Mouse (Mus musculus): ENCODE measurements around the gene Ece2. TPM values are rescaled to one million over a fixed set of nuclear protein-coding genes. Genes with fewer than 3 reads are reported as not detected.
A peak's percentile ranks its signal among the peaks of the same experiment; 100 is the strongest.

Ece2 gene
- polyA plus RNA-seq, 1 experiment from 2014 or later: 0.87 TPM

- peak within 1 kb of the TSS; percentile 99 for H3K4me2 ChIP-seq (ENCODE audit: low read depth, low read length)
- H3K4me3 ChIP-seq (ENCODE audit: low read length): peak within 1 kb of the TSS; percentile 71
- H3K9ac ChIP-seq (ENCODE audit: low read length): peak within 1 kb of the TSS; percentile 83
- H3K36me3 ChIP-seq (ENCODE audit: control insufficient read depth, insufficient read depth): peaks cover 31% of the 10 kb centered on the region
- H3K27me3 ChIP-seq (ENCODE audit: control insufficient read depth, insufficient read depth, low read length): no peaks in the 10 kb centered on the region
- 1% methylated on average over 37 of the region's 37 CpGs for WGBS
- peak; percentile 96 for ATAC-seq (replicated peaks; ENCODE audit: extremely low read depth, insufficient read depth, low FRiP score)
- no peaks in the 10 kb centered on the region for H3K9me3 ChIP-seq (replicated peaks; ENCODE audit: control insufficient read depth, low read length)
- peaks cover 22% of the 10 kb centered on the region for H3K4me1 ChIP-seq (ENCODE audit: control insufficient read depth, insufficient read depth, low read length)
- peak within 1 kb of the TSS; percentile 81 for H3K27ac ChIP-seq (ENCODE audit: low read length)
Observed at GRCm38 (mm10) chr16:20693111-20693701, 63.6 kb downstream of the Ece2 start, which contains the start of gene Fam131a. Gene Fam131a (plus strand): TSS chr16:20693241.

GRCm38 (mm10) chr16:20694781-20695180 lies 65.2 kb downstream of the Ece2 start:
- Histone ChIP-seq H3K9ac (ENCODE audit: low read length) (no peak overlapping the region), H3K36me3 (ENCODE audit: control insufficient read depth, insufficient read depth) (peaks cover 15% of the 10 kb centered on the region; the same call in 1 of the 2 replicates), H3K27me3 (ENCODE audit: control insufficient read depth, insufficient read depth, low read length) (no peaks in the 10 kb centered on the region), H3K4me3 (ENCODE audit: low read length) (peak overlapping the region; percentile 49), H3K4me2 (ENCODE audit: low read depth, low read length) (peak overlapping the region; percentile 67), H3K4me1 (ENCODE audit: control insufficient read depth, insufficient read depth, low read length) (peaks cover 22% of the 10 kb centered on the region), H3K27ac (ENCODE audit: low read length) (peak overlapping the region; percentile 56), H3K9me3 (replicated peaks; ENCODE audit: control insufficient read depth, low read length) (no peaks in the 10 kb centered on the region)
- 59% methylated on average over 8 of the region's 8 CpGs for WGBS
- ATAC-seq (replicated peaks; ENCODE audit: extremely low read depth, insufficient read depth, low FRiP score): no peak

- Histone ChIP-seq H3K27me3 (ENCODE audit: control insufficient read depth, insufficient read depth, low read length) (no peaks in the 10 kb centered on the region), H3K4me1 (ENCODE audit: control insufficient read depth, insufficient read depth, low read length) (peaks cover 22% of the 10 kb centered on the region), H3K4me3 (ENCODE audit: low read length) (peak overlapping the region; percentile 49), H3K4me2 (ENCODE audit: low read depth, low read length) (peak overlapping the region; percentile 67), H3K36me3 (ENCODE audit: control insufficient read depth, insufficient read depth) (peaks cover 5% of the 10 kb centered on the region; the same call in 1 of the 2 replicates), H3K9me3 (replicated peaks; ENCODE audit: control insufficient read depth, low read length) (no peaks in the 10 kb centered on the region), H3K9ac (ENCODE audit: low read length) (peak overlapping the region; percentile 59), H3K27ac (ENCODE audit: low read length) (peak overlapping the region; percentile 56)
- WGBS: 3% methylated on average over 46 of the region's 46 CpGs
- ATAC-seq (replicated peaks; ENCODE audit: extremely low read depth, insufficient read depth, low FRiP score): peak; percentile 43
Observed at GRCm38 (mm10) chr16:20695622-20696323, 66.1 kb downstream of the Ece2 start.

MicroRNAs within 50 kb of the gene (microRNA counts, 519-probe panel; counts per million panel counts)
- microRNA mmu-miR-1224: 2,413 counts per million, percentile 54 among the panel's probes with 10 or more counts

Small RNAs within 50 kb of the gene (microRNA-seq; reads per million reads assigned to microRNA genes)
- gene Mir1224: 0.79 reads per million

Other genes starting within 250 kb of the Ece2 start
- 54.0 and 64.1 TPM in 2 replicates for gene Abcc5, start 203.4 kb upstream of the Ece2 start, polyA plus RNA-seq (2015; fragmentation: Nextera tagmentation; extraction: Ambion mirVana)
- 80.6 and 80.9 TPM in 2 replicates for gene Eif2b5, start 131.0 kb upstream of the Ece2 start, polyA plus RNA-seq (2015; fragmentation: Nextera tagmentation; extraction: Ambion mirVana)
- gene Dvl3, start 112.8 kb upstream of the Ece2 start, polyA plus RNA-seq (2015; fragmentation: Nextera tagmentation; extraction: Ambion mirVana): 18.3 and 18.9 TPM in 2 replicates
- gene Ap2m1, start 94.3 kb upstream of the Ece2 start, polyA plus RNA-seq (2015; fragmentation: Nextera tagmentation; extraction: Ambion mirVana): 444 and 463 TPM in 2 replicates
- 49.4 and 54.0 TPM in 2 replicates for gene Abcf3, start 81.3 kb upstream of the Ece2 start, polyA plus RNA-seq (2015; fragmentation: Nextera tagmentation; extraction: Ambion mirVana)
- 0.28 and 0.29 TPM in 2 replicates for gene Vwa5b2, start 40.4 kb upstream of the Ece2 start, polyA plus RNA-seq (2015; fragmentation: Nextera tagmentation; extraction: Ambion mirVana)
- gene Eef1akmt4, start 18.2 kb upstream of the Ece2 start, polyA plus RNA-seq (2015; fragmentation: Nextera tagmentation; extraction: Ambion mirVana): 18.9 and 19.9 TPM in 2 replicates
- not detected in 2 replicates for gene Gm49333, start 18.2 kb upstream of the Ece2 start, polyA plus RNA-seq (2015; fragmentation: Nextera tagmentation; extraction: Ambion mirVana)
- 28.4 and 28.6 TPM in 2 replicates for gene Alg3, start 18.1 kb upstream of the Ece2 start, polyA plus RNA-seq (2015; fragmentation: Nextera tagmentation; extraction: Ambion mirVana)
- gene Camk2n2, start 8.5 kb upstream of the Ece2 start, polyA plus RNA-seq (2015; fragmentation: Nextera tagmentation; extraction: Ambion mirVana): 0.35 and 0.37 TPM in 2 replicates
- gene Psmd2, start 21.8 kb downstream of the Ece2 start, polyA plus RNA-seq (2015; fragmentation: Nextera tagmentation; extraction: Ambion mirVana): 245 and 248 TPM in 2 replicates
- gene Eif4g1, start 38.5 kb downstream of the Ece2 start, polyA plus RNA-seq (2015; fragmentation: Nextera tagmentation; extraction: Ambion mirVana): 113 and 120 TPM in 2 replicates
- 7.5 and 9.2 TPM in 2 replicates for gene Fam131a, start 63.4 kb downstream of the Ece2 start, polyA plus RNA-seq (2015; fragmentation: Nextera tagmentation; extraction: Ambion mirVana)
- gene Polr2h, start 87.8 kb downstream of the Ece2 start, polyA plus RNA-seq (2015; fragmentation: Nextera tagmentation; extraction: Ambion mirVana): 49.0 and 51.8 TPM in 2 replicates
- 3.8 TPM in 2 replicates for gene Clcn2, start 87.9 kb downstream of the Ece2 start, polyA plus RNA-seq (2015; fragmentation: Nextera tagmentation; extraction: Ambion mirVana)
- gene Chrd, start 103.3 kb downstream of the Ece2 start, polyA plus RNA-seq (2015; fragmentation: Nextera tagmentation; extraction: Ambion mirVana): 1.6 and 1.9 TPM in 2 replicates
- 0.25 and 0.34 TPM in 2 replicates for gene Thpo, start 104.7 kb downstream of the Ece2 start, polyA plus RNA-seq (2015; fragmentation: Nextera tagmentation; extraction: Ambion mirVana)

All from heart, embryonic 16.5 days (tissue).